Mouse (Mus musculus) ES-CJ7 (cell line): Measurements from ENCODE around the gene C2cd3.

Experiments
- DNase-seq: peaks from one replicate; pipeline ENCODE4 v3.0.0; 2011; ENCODE audit warnings: low read depth, low spot score

Gene C2cd3

DNA sequence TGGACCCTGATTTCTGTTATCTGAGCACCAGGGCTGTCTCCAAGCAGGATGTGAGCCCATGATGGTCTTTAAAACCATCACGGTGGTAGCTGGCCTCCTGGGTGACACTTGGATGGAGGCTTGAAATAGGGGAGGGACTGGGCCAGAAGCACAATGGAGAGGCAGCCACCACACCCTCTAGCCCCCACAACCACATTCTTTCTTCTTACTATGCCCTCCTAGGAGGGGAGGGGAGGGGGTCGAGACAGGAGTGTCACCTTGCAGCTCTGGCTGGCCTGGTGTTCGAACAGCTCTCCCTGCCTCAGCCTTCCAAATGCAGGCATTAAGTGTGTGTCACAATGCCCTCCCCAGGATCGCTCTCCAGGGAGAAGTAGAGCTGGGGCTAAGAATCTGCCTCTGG is 125.4 kb downstream of the C2cd3 start:
- DNase-seq: peak; percentile 62

DNA sequence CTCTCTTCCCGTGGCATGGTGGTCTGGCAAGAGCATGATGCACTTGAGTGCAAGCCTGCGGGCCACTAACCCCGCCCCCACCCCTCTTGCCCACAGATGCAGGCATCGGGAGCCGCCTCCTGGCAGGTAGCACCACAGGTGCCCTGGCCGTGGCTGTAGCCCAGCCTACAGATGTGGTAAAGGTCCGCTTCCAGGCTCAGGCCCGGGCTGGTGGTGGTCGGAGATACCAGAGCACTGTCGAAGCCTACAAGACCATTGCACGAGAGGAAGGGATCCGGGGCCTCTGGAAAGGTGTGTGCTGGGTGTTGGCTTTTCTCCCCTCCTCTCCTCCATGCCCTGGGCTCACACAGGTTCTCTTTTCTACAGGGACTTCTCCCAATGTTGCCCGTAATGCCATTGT is 125.9 kb downstream of the C2cd3 start:
- DNase-seq: no peak

DNA sequence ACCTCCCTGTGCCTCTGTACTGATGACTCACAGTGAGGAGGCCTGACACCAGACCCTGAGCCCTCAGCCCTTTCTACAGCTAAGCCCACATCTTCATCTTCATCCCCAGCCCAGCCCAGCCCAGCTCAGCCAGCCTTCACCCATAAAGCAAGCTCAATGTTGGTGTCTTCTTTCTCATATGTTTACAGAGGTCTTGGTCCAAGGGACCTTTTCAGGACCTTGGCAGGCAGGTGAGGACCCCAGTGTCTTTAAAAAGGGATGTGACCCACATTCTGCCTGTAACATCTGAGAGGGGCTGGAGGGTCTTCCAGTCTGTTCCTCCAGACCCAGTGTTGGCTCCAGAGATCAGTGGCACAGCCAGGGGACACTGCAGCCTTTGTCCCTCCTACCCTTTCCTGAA is 127.4 kb downstream of the C2cd3 start:
- DNase-seq: no peak

DNA sequence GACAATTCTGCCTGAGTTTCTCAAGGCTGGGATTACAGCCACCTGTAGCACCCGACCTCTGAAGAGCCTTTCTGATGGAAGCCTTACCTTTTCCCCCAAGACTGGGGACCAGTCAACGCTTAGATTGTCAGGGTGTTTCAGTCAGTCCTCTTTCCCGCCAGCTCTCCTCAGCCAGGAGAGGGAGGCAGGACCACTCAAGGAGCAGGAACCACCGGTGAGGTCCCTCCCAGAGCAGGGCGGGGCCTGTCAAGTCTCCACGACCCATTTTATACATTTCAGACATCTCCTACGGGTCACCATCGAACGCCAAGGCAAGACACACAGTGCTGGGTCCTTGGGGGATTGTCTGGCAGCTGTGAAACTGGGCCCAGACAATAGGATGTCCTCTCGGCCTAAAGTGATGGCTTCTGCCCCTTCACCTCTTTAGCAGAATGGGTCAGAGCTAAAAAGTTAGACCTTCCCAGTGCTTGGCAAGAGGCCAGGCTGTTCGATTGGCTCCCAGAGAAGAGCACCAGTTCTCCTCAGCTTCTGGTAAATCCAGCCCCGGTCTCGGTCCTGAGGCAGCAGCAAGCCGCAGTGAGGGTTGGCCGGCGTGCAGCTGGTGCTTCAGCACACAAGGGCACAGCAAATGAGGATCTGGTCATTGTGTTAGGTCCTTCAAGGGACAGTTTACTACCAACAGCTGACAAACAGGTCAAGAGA is 128.4 kb downstream of the C2cd3 start:
- peak; percentile 58 for DNase-seq

DNA sequence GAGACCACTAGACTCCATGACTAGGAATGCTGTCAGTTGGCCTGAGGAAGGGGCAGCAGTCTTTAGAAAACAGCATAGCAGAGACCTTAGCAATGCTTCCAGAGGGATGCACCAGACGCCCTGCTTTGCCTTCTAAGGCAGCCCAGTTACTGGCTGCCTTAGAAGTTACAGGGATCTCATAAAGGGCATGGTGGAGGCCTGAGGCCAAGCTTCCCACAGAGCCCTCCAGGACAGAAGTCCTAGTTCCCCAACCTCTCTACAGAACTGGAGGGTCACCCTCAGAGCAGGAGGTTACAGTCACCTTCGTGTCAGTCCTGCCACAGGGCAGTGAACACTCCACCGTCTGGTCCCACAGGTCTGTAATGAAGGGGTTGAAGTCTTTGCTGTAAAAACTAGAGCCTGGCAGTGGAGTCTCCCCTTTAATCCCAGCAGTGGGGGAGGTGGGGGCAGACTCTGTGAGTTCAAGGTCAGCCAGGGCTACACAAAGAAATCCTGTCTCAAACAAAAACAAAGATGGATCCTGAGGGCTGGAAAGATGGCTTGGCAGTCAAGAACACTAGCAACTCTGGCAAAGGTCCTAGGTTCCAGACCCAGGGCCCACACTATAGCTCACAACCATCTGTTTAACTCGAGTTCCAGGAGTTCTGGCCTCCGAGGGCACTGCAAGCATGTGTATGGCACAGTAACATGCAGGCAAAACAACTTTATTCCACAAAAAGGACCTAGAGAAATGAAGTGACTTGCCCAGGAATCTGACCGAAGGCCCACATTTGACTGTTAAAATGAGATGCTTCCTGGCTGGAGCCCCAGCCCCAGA is 129.2 kb downstream of the C2cd3 start:
- DNase-seq: peak; percentile 63

DNA sequence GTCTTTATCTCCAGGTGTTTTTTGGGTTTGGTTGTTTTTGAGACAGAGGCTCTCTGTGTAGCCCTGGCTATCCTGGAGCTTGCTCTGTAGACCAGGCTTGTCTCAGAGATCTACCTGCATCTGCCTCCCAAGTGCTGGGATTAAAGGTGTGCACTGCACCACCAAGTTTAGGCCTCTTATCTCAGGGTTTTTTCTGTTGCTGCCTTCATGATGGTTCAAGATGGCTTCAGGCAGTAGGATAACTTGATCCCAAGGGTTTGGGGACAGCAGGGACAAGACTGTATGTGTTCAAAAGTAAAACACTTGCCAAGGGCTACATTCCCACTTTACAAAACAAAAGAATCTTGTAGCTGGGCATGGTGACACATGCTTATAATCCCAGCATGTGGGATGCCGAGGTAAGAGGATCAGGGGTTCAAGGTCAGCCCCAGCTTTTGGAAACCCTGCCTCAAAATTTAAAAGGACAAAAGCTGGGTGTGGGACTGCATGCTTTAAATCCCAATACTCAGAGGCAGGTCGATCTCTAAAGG is 129.9 kb downstream of the C2cd3 start:
- DNase-seq: peak; percentile 94

DNA sequence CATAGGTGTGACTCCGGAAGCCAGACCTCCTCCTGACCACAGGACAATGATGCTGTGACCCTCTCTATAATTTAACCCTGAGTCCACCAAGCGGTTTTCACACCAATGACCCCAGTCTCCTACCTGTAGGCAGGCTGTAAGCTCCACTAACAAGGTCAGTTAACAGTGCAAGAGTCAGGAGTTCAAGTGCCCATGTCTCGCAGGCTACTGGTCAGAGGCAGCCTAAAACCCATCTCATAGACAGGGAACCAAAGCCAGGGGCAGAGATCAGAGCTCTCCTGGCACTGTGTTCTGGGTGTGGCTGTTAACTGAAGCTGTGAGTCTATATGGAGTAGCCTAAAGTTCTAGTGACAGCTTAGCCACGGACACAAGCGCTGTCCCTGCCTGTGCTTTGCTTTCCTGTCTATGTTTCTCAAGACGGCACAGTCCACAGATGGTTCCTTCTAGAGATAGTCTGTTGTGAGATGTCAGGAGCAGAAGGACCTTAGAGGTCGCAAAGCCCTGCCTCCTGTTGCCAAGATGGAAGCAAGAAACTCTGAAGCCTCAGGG is 130.4 kb downstream of the C2cd3 start:
- no peak for DNase-seq

DNA sequence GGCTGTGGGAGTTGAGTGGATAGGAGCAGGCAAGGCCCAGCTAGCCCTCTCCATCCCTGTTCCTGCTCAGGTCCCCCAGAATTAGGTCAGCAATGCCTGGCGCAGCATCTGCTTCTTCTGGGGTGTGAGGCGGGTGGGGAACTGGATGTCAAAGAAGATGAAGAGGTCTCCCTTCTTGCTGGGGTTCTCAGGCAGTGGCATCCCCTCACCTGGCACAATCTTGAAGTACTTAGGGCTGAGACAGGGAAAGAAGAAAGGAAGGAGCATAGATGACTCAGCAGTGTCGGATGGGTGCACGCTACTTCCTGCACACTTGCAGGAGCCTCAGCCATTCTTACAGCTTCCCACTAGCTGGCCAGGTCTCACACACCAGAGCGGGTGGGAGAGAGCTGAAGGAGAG is 131.0 kb downstream of the C2cd3 start:
- DNase-seq: no peak

DNA sequence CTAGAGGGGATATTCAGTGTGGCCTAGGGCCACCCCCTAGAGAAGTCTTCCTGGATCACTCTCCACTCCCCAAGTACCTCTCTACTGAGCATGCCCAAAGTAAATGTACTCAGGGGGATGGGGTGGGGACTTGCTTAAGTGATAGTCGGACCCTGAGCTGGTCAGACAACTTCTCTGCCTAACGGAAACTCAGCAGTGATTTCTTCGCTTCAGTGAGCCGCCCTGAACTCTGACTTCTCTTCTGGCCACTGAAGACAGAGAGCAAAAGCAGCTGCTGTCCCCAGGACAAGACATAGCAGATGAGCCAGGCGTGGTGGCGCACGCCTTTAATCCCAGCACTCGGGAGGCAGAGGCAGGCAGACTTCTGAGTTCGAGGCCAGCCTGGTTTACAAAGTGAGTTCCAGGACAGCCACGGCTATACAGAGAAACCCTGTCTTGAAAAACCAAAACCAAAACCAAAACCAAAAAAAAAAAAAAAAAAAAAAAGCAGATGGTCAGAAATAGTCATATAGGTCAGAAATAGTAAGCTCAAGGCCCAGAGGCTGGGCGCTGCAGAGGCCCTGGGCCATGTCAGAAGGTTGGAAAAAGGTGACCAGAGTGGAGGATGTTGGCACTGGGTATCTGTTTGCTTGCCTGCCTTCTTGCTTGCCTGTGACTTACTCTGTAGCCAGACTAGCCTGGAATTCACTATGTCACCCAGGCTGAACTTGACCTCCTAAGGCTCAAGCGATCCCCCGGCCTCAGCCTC is 132.9 kb downstream of the C2cd3 start:
- DNase-seq: no peak

DNA sequence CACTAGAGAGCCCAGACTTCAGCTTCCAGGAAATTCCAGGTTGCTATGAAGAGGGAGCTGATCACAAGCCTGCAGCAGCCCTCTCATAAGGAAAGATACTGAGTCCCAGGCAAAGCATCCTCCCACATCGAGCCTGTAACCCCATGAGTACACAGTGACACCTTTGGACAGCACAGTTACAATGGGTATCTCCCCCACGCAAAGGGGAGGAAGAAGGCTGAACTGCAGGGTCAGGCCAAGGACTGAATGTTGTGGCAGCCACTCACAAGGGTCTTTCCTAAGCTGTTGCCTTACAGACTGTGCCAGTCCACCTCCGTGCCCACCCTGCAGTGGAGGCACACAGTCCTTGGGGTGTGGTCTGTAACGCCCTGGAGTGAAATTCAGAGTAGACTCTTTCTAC is 134.5 kb downstream of the C2cd3 start:
- DNase-seq: peak; percentile 37

DNA sequence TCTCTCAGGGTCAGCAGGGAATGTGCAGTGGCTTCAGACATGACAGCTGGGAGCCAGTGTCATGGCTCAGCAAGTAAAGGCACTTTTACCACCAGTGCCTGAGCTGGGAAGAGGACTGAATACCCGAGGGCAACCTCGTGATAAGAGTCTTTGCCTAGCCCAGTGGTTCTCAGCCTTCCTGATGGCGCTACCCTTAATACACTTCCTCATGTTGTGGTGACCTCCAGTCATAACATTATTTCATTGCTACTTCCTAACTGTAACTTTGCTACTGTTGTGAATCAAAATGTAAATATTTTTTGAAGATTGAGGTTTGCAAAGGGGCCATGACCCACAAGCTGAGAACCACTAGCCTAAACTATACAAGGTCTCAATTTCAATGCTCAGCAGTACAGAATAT is 136.6 kb downstream of the C2cd3 start:
- no peak for DNase-seq

DNA sequence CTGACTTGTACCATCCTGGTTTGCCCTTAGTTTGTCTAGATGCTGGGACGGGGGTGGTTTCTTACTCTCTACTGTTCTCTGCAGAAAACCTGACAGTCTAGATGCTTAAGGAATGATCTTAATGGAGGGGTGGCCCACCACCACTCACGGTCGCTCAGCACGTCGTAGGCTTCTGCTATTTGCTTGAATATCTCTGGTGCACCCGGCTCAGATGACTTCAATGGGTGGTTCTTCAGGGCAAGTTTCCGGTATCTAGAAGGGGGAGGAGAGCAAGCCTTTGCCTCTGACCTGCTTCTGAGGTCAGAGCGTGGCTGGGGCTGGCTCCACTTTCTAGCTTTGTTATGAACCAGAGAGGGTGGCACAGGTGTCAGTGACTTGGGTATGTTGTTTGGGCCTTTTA is 139.6 kb downstream of the C2cd3 start:
- peak; percentile 36 for DNase-seq

DNA sequence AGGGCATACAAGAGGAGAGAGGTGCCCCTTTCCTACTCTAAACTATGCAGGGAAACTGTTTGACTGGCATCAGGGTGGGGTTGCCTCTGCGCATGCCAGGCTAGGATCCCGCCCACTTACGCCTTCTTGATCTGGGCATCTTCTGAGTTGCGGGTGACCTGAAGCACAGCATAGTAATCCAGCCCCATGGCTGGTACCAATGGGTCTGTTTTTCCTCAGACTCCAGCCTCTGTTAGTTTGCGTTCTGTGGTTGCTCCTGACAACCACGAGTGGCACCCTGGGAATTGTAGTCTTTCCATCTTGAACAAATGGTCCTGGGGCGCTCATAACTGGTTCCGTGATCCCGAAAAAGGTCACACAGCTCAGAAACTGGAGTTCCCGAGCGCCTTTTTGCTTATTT is 142.5 kb downstream of the C2cd3 start, which contains the start of gene Dnajb13:
Dnajb13 (minus strand) TSS at position 388 of the 400 bp plus-strand sequence.
- peak; percentile 55 for DNase-seq
